Mouse (Mus musculus) layer of hippocampus, adult 18-20 months (tissue): ENCODE measurements at regions not wholly inside any gene's neighbourhood (a gene's known extent, or its start where the extent isn't known, plus 50 kb on each side); places are given as distances from the start of the nearest gene placed in this dataset.

Experiments used
- DNase-seq, 2 experiments: peaks; one replicate each; pipeline ENCODE4 v3.0.0; 2022; ENCODE audit warnings: low spot score in 2 of 2

- DNase-seq, result no peak
Observed at GRCm38 (mm10) chr8:126745992-126746775, 152.4 kb upstream of the Irf2bp2 start.

DNA sequence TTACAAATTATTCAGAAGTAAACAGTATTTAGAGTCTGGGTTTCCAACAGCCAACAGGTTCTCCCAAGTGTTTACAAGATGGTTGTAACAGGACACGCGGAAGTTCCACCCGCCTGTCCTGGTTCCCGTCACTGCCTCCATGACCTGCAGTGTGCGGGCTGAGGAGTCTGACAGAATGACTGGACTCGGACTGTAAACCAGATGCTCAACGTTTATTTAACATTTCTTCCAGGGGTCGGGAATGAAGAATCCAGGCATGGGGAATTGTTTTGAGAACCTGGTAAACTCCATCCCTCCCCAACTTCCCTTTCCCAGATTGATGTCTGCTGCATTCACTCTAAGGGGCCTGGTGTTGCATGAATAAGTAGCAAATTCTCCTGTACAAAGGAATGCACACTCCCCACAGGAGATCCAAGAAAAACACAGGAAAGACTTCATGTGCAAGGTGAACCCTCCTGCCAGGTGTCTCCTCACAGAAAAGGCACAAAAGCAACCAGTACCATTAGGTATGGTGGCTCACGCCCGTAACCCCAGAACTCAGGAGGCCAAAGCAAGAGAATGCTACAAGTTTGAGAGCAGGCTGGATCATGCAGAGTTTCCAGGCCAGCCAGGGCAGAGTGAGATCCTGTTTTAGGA is 151.1 kb upstream of the Irf2bp2 start:
- DNase-seq, result no peak

DNA sequence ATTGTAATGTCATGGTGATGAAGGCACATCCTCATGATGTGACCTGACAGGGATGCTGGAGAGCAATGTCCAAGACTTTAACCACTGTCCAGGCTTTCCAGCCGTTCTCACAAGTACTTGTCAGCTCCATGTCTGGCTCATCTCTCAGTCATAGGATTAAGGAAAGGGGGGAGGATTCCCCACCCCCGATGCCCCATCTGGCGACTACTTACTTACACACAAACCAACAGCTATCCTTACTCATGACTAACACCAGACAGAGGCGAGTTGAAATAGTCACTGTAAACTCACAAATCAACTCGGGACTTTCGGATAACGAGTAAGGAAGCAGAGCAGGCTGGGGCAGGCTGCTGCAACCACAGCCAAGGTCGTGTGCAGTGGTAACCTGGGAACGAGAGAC is 149.5 kb upstream of the Irf2bp2 start:
- peak; percentile 34 to 63 for DNase-seq

GRCm38 (mm10) chr8:126742081-126742480 is 148.3 kb upstream of the Irf2bp2 start:
- no peak for DNase-seq

- no peak for DNase-seq
Observed at GRCm38 (mm10) chr8:126741031-126741430, 147.2 kb upstream of the Irf2bp2 start.

- no peak for DNase-seq
Observed at GRCm38 (mm10) chr8:126739768-126740167, 146.0 kb upstream of the Irf2bp2 start.

DNA sequence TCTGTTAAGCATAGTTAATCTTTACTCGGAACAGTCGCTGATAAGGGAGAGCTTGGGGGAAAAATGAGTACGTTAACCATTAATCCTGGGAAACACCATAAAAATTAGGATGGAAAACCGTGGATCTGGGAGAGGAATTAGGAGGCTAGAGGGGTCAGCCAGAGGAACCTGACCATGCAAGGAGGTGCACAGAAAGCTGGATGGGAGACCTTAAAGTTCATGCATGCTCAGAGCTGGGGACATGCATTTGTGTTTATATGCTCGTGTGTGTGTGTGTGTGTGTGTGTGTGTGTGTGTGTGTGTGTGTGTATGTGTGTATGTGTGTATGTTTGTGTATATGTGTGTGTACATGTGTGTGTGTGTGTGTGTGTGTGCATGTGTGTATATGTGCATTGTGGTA is 143.2 kb upstream of the Irf2bp2 start:
- no peak for DNase-seq

DNA sequence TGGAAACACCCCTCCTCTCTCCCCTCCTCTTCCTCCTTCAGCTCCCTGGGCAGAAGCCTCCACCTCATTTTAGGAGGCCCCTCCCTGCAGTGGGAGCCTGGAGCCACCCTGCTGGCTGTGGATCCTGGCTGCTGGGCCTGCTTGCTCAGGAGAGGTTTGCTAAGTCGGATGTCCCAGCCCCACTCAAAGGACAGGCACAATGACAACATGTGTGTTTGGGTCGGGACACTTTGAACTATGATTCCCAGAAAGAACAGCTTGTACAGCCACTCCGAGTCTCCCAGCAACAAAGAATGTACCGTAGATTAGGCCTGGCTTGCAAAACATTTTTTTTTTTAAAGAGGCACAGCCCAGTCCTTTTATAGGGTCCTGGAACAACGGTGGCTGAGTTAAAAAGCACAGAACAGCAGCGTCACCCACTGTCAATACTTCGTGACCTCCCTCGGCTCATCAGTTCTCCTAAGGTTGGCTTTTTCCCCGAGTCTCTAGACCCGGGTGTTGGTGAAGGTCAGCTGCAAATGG is 142.7 kb upstream of the Irf2bp2 start:
- peak; percentile 33 to 82 for DNase-seq

DNA sequence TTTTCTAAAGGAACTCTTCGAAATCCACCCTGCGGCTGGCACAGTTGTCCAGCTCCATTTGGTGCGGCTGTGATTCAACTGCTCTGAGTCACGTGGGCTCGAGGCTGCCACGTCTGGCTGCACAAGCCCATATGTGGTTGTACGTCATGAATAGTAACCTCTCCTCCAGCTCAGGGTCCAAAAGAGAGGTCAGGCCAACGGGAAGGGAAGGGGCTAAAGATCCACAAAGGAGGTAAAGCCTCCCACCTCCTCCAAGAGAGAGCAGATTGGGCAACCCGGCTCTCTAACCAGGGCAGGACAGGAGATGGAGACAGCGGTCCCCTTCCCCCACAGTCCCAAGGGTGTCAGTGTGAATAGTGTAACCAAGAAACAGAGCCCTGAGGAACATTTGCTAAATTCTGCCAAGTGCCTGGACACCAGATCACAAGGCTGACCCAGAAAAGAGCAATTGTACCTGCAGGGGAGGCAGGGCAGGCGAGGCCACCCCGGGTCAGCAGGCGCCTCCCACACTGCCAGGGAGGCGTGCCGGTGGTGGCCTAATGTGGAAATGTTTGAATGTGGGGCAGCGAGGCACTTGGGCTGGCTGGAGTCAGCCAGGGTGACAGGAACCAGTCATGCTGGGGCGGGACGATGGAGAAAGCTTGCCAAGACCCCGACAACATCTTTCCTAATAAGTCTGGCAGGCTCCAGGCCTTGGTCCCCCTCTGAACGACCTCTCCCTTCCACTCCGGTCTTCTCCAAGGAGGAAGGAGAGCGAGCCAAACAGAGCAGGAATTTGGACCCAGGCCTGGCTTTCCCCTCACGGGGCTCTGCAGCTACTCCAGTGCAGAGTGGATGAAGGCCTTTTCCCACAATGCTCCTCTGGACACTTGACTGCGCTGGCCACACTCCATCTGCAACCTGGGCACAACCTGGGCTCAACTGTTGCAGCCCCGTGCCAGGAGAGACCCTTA is 142.0 kb upstream of the Irf2bp2 start:
- peak; percentile 60 to 70 for DNase-seq

DNA sequence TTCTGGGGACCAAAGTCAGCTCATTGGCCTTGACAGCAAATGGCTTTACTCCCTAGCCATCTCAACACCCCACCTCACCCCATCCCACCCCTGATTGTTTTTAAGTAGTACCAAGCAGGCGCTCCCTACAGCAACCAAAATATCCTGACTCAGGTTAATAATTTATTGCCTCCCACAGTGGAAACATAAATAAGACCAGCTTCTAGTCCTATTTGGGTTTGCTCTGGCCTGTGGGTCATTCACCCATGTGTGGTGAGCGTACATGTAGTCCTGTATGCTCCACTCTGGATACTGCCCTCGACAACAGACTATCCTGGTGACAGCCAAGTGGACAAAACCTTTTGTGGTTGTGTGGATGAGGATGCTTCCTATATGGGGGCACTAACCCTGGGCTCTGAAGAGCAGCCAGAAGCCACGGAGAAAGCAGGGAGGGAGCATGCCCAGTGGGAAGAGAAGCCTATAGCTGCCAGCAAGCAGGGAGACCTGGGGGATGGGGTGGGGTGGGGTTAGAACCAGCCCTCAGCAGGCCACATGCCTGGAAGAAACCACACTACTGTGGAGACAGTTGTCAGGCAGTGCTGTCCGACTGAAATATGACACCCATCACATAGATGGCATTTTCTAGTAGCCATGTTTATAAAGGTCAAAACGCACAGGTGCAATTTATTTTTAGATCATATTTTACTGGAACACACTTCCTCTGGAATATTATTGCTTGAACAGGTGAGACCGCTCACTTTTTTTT is 141.1 kb upstream of the Irf2bp2 start:
- DNase-seq, result no peak

DNA sequence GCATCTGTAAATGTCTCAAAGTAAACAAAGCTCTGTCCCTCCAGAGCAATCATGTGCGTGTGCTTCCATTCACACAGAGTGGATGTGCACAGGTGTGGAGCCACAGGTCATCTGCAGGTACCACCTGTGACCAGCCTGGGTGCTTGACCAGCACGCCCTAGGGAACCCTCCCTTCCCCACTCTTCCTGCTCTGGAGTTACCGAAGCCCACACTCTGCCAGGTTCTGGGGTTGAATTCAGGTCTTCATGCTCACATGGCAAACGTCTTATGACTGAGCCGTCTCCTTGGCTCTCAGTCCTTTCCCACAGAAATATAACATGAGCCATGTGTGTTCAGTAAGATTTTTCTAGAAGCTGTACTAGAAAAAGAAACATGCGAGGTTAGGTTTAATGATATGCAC is 140.0 kb upstream of the Irf2bp2 start:
- no peak for DNase-seq

- no peak for DNase-seq
Observed at GRCm38 (mm10) chr8:126733307-126733706, 139.5 kb upstream of the Irf2bp2 start.

DNA sequence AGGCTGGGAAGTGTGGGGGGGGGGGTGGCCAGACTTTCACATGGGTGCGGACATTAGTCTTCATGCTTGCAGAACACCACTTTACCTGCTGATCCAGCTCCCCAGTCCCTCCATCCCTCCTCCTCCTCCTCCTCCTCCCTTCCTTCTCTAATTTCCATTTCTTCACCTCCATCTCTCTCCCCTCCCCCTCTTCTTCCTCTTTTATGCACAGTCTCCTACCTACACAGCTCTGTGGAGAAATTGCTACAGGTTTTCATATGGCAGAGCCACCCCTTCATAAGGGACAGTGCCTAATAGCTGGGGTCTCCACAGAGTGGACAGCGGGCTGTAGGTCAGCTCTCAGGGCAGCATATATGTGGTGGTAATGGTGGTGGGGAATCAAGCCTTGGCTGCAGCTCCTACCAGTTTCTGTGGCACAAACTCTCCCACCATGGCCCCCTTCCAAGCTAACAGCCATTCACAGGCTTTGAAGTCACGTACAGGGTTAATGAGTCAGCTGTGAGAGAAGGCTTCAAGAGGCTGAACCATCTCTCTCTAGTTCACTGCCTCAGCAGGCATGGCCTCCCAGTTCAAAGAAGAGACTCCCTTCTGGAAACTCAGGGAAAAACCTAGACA is 136.3 kb upstream of the Irf2bp2 start:
- DNase-seq, result no peak

GRCm38 (mm10) chr8:126728987-126729632 is 135.3 kb upstream of the Irf2bp2 start:
- no peak for DNase-seq

- no peak for DNase-seq
Observed at GRCm38 (mm10) chr8:126728135-126728534, 134.3 kb upstream of the Irf2bp2 start.

DNA sequence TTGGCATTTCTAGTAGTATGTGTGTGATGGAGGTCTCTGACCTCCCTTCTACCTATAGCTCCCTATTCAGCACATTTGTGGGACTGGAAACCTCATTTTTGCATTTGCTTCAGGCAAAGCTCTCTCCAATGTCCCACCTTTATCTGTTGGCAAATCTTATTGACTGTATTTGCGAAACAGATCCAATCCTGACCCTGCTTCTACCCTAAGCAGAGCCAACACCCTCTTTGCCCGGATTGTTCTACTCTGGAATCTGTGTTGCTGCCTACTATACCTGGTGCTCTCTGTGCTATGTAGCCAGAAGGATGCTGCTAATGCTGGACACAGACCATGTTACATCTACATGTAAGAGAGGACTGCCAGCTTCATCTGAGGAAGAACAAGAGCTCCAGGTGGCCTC is 133.3 kb upstream of the Irf2bp2 start:
- no peak for DNase-seq

GRCm38 (mm10) chr8:126723259-126724122 is 129.7 kb upstream of the Irf2bp2 start:
- no peak for DNase-seq

DNA sequence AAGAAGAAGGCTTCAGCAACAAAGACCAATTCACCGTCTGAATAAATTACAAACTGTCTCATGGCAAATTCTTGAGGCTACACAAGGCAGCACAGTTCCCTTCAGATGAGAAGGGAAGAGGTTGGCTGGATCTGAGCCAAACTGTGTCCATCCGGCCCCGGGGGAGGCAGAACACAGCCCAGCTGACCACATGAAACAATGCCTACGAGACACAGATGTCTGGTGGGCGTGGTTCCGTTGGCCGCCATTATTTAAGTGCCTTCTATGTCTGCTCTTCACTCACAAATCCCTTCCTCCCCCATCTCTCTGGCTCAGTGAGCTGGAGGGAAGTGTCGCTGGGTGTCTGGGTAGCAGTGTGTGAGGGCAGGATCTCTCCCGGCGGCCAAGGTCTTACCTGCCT is 127.8 kb upstream of the Irf2bp2 start:
- DNase-seq, result peak in 1 of 2 experiments; percentile 30
